ENCODE assay signal across 9 mouse cellular contexts in genomic region chr4:155129996-155130395, GRCm38 (mm10). TPM values are rescaled to one million over a fixed set of nuclear protein-coding genes. Genes with fewer than 3 reads are reported as not detected.
A peak's percentile ranks its signal among the peaks of the same experiment; 100 is the strongest.
DNase-seq lines count a peak whose midpoint lies in the region; ATAC-seq lines count a peak whose summit lies in the region.
"Had no signal": no experiment of that assay in that cellular context is flagged by ENCODE, and none has a peak within 500 bp of the region (broad histone marks: within the 10 kb centered on the region; RNA-seq: fewer than 3 reads in every experiment).

No protein-coding gene starts in this region.

- no peaks in the 10 kb centered on the region for H3K9me3 ChIP-seq in hindbrain, embryonic 10.5 days
- no peaks in the 10 kb centered on the region for H3K9me3 ChIP-seq in hindbrain, embryonic 11.5 days (ENCODE audit: control insufficient read depth, low read length)
- H3K9me3 ChIP-seq in embryonic facial prominence, embryonic 15.5 days (replicated peaks), result no peaks in the 10 kb centered on the region
- no peaks in the 10 kb centered on the region for H3K9me3 ChIP-seq in midbrain, embryonic 12.5 days

- H3K4me1 ChIP-seq in hindbrain, embryonic 10.5 days (replicated peaks), result peaks cover 76% of the 10 kb centered on the region
- H3K4me1 ChIP-seq in hindbrain, embryonic 11.5 days (replicated peaks; ENCODE audit: control insufficient read depth, insufficient read depth, low read length), result peaks cover 14% of the 10 kb centered on the region; the same call in 1 of the 2 replicates
- H3K4me1 ChIP-seq in embryonic facial prominence, embryonic 15.5 days, result peaks cover 68% of the 10 kb centered on the region
- H3K4me1 ChIP-seq in midbrain, embryonic 12.5 days, result peaks cover 27% of the 10 kb centered on the region

- no peak overlapping the region for H3K9ac ChIP-seq in hindbrain, embryonic 11.5 days (ENCODE audit: low read depth, low read length)
- no peak overlapping the region for H3K9ac ChIP-seq in embryonic facial prominence, embryonic 15.5 days
- H3K9ac ChIP-seq in midbrain, embryonic 12.5 days (replicated peaks), result 0 out of 2 replicates have a peak overlapping the region, but pooled peaks have one; percentile 17

- 0 out of 2 replicates have a peak, but pooled peaks cover 3% of the 10 kb centered on the region for H3K27me3 ChIP-seq in hindbrain, embryonic 10.5 days (ENCODE audit: insufficient read depth, poor library complexity, severe bottlenecking)
- no peaks in the 10 kb centered on the region for H3K27me3 ChIP-seq in hindbrain, embryonic 11.5 days (ENCODE audit: control insufficient read depth, insufficient read depth, low read length)
- H3K27me3 ChIP-seq in embryonic facial prominence, embryonic 15.5 days, result no peaks in the 10 kb centered on the region
- H3K27me3 ChIP-seq in midbrain, embryonic 12.5 days, result no peaks in the 10 kb centered on the region; the same call in 1 of the 2 replicates

- H3K4me3 ChIP-seq in hindbrain, embryonic 10.5 days, result no peak overlapping the region
- no peak overlapping the region for H3K4me3 ChIP-seq in hindbrain, embryonic 11.5 days (ENCODE audit: low read depth, low read length)
- no peak overlapping the region for H3K4me3 ChIP-seq in embryonic facial prominence, embryonic 15.5 days (replicated peaks)
- no peak overlapping the region for H3K4me3 ChIP-seq in midbrain, embryonic 12.5 days
- H3K4me3 ChIP-seq: erythroblast, embryonic 14.5 days had no signal

- no peaks in the 10 kb centered on the region for H3K36me3 ChIP-seq in hindbrain, embryonic 10.5 days
- no peaks in the 10 kb centered on the region for H3K36me3 ChIP-seq in hindbrain, embryonic 11.5 days (ENCODE audit: control insufficient read depth, insufficient read depth, low read length)
- no peaks in the 10 kb centered on the region for H3K36me3 ChIP-seq in embryonic facial prominence, embryonic 15.5 days
- no peaks in the 10 kb centered on the region for H3K36me3 ChIP-seq in midbrain, embryonic 12.5 days

- 88% methylated on average over 14 of the region's 14 CpGs for WGBS in hindbrain, embryonic 10.5 days
- 84% methylated on average over 14 of the region's 14 CpGs for WGBS in hindbrain, embryonic 11.5 days
- WGBS in embryonic facial prominence, embryonic 15.5 days, result 31% methylated on average over 14 of the region's 14 CpGs
- WGBS in midbrain, embryonic 12.5 days, result 82% methylated on average over 14 of the region's 14 CpGs

- ATAC-seq in hindbrain, embryonic 11.5 days (ENCODE audit: low FRiP score), result no peak
- ATAC-seq in embryonic facial prominence, embryonic 15.5 days (ENCODE audit: insufficient number of reproducible peaks, low FRiP score, low TSS enrichment, low read depth), result peak; percentile 43
- ATAC-seq in midbrain, embryonic 12.5 days (ENCODE audit: low FRiP score, low read depth), result no peak

- no peak overlapping the region for H3K4me2 ChIP-seq in hindbrain, embryonic 11.5 days (replicated peaks; ENCODE audit: low read depth, low read length)
- H3K4me2 ChIP-seq in embryonic facial prominence, embryonic 15.5 days (replicated peaks), result no peak overlapping the region
- no peak overlapping the region for H3K4me2 ChIP-seq in midbrain, embryonic 12.5 days (replicated peaks)

- DNase-seq in hindbrain, embryonic 10.5 days (ENCODE audit: low spot score), result no peak
- DNase-seq in hindbrain, embryonic 11.5 days (ENCODE audit: low spot score), result no peak
- peak; percentile 85 to 91 for DNase-seq in heart, adult 9 months (ENCODE audit: low spot score in 2 of 2)
- DNase-seq in layer of hippocampus, postnatal 14 days (ENCODE audit: low spot score in 2 of 2), result peak; percentile 80 to 91
- peak; percentile 72 for DNase-seq in testis, postnatal 14 days (ENCODE audit: low spot score)
- no peak for DNase-seq in embryo, embryonic 11 days

- 0 out of 2 replicates have a peak overlapping the region, but pooled peaks have one; percentile 45 for H3K27ac ChIP-seq in hindbrain, embryonic 10.5 days
- H3K27ac ChIP-seq in hindbrain, embryonic 11.5 days (ENCODE audit: low read depth, low read length), result no peak overlapping the region
- peak overlapping the region; percentile 86 for H3K27ac ChIP-seq in embryonic facial prominence, embryonic 15.5 days (replicated peaks)
- no peak overlapping the region for H3K27ac ChIP-seq in midbrain, embryonic 12.5 days (replicated peaks)

RNA-seq across cellular contexts. Expression of gene Morn1, which starts 43.6 kb away (rescaled TPM):
- polyA plus RNA-seq in hindbrain, embryonic 10.5 days (2016; fragmentation: Nextera tagmentation; extraction: Ambion mirVana), result 4.4 and 6.0 TPM in 2 replicates
- 3.3 and 4.2 TPM in 2 replicates for polyA plus RNA-seq in hindbrain, embryonic 11.5 days (2014; fragmentation: Nextera tagmentation; extraction: Ambion mirVana)
- 7.7 and 8.7 TPM in 2 replicates for polyA plus RNA-seq in embryonic facial prominence, embryonic 15.5 days (2015; fragmentation: Nextera tagmentation; extraction: Ambion mirVana)
- 10 to 100 TPM; 13.5 to 14.1 TPM for total RNA-seq in layer of hippocampus, postnatal 14 days (2021)
- 5.6 and 5.7 TPM in 2 replicates for polyA plus RNA-seq in midbrain, embryonic 12.5 days (2016; fragmentation: Nextera tagmentation; extraction: Ambion mirVana)

RNA-seq across cellular contexts. Expression of gene Rer1, which starts 43.8 kb away (rescaled TPM):
- polyA plus RNA-seq in hindbrain, embryonic 10.5 days (2016; fragmentation: Nextera tagmentation; extraction: Ambion mirVana), result 138 and 144 TPM in 2 replicates
- polyA plus RNA-seq in hindbrain, embryonic 11.5 days (2014; fragmentation: Nextera tagmentation; extraction: Ambion mirVana), result 156 and 166 TPM in 2 replicates
- 157 and 164 TPM in 2 replicates for polyA plus RNA-seq in embryonic facial prominence, embryonic 15.5 days (2015; fragmentation: Nextera tagmentation; extraction: Ambion mirVana)
- 10 to 100 TPM; 60.7 to 66.3 TPM for total RNA-seq in layer of hippocampus, postnatal 14 days (2021)
- 122 and 132 TPM in 2 replicates for polyA plus RNA-seq in midbrain, embryonic 12.5 days (2016; fragmentation: Nextera tagmentation; extraction: Ambion mirVana)

Comparison
In these comparisons a context has a peak if more than half of its experiments do, and no peak if none do; other contexts are left out.
1. H3K27ac ChIP-seq: peak in hindbrain, embryonic 10.5 days (single experiment) and embryonic facial prominence, embryonic 15.5 days (single experiment); none in hindbrain, embryonic 11.5 days (single experiment) and midbrain, embryonic 12.5 days (single experiment).
2. DNase-seq: peak in heart, adult 9 months (2 of 2), layer of hippocampus, postnatal 14 days (2 of 2) and testis, postnatal 14 days (single experiment); none in hindbrain, embryonic 10.5 days (single experiment), hindbrain, embryonic 11.5 days (single experiment) and embryo, embryonic 11 days (single experiment).